Mouse (Mus musculus) splenic B cell, adult 2 months (primary cell): ENCODE results near the gene Gnai3.

Experiments
- DNase-seq: peaks from one replicate; pipeline ENCODE4 v3.0.0-alpha.2; 2011; ENCODE audit warnings: low read depth, low spot score
- H3K27me3 ChIP-seq: 2 replicates; pipeline ENCODE4 v1.6.1; 2012; ENCODE audit warnings: mild to moderate bottlenecking, low read length, moderate library complexity, mixed read lengths; ENCODE audit not compliant: control insufficient read depth, poor library complexity, insufficient read depth, severe bottlenecking
- H3K36me3 ChIP-seq: 2 replicates; pipeline ENCODE4 v1.6.1; 2012; ENCODE audit warnings: mild to moderate bottlenecking, low read length, moderate library complexity, mixed read lengths; ENCODE audit not compliant: control insufficient read depth, poor library complexity, insufficient read depth, severe bottlenecking

Gene Gnai3

DNA sequence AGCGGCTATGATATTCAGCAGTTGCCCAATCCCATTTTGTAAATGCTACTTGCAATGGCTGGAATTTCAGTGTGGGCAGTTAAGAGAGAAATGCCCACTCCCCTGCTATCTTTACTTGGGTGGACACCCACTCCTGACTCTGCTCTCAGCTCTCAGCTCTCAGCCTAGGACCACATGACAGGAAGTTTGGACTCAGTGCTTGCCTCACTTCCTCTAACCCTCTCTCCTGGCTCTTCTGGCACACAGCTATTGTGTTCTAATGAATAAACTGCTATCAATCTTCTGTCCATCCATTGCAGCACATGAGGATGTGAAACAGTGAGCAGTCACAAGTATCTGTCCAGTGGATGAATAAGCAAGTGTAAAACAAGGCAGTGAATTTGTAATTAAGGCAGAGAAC is 13.5 kb downstream of the Gnai3 start:
- DNase-seq, result peak; percentile 17
- no peaks in the 10 kb centered on the region for H3K27me3 ChIP-seq

GRCm38 (mm10) chr3:108131821-108132220 is 14.1 kb downstream of the Gnai3 start:
- H3K36me3 ChIP-seq, result no peaks in the 10 kb centered on the region
- no peak for DNase-seq
- H3K27me3 ChIP-seq, result no peaks in the 10 kb centered on the region

More for the DNA sequence above, 13.5 kb downstream of the Gnai3 start:
- no peaks in the 10 kb centered on the region for H3K36me3 ChIP-seq

GRCm38 (mm10) chr3:108131216-108131615 is 14.7 kb downstream of the Gnai3 start:
- DNase-seq, result no peak

GRCm38 (mm10) chr3:108129804-108130203 is 16.1 kb downstream of the Gnai3 start:
- no peaks in the 10 kb centered on the region for H3K36me3 ChIP-seq
- DNase-seq, result no peak
- H3K27me3 ChIP-seq, result no peaks in the 10 kb centered on the region

More at GRCm38 (mm10) chr3:108131216-108131615, 14.7 kb downstream of the Gnai3 start:
- H3K27me3 ChIP-seq, result no peaks in the 10 kb centered on the region
- H3K36me3 ChIP-seq, result no peaks in the 10 kb centered on the region

- Histone ChIP-seq H3K27me3 (no peaks in the 10 kb centered on the region), H3K36me3 (no peaks in the 10 kb centered on the region)
- DNase-seq, result no peak
These were observed 16.6 kb downstream of the Gnai3 start for GRCm38 (mm10) chr3:108129367-108129766.

GRCm38 (mm10) chr3:108128520-108128919 is 17.4 kb downstream of the Gnai3 start:
- Histone ChIP-seq H3K27me3 (no peaks in the 10 kb centered on the region), H3K36me3 (no peaks in the 10 kb centered on the region)
- DNase-seq, result no peak

DNA sequence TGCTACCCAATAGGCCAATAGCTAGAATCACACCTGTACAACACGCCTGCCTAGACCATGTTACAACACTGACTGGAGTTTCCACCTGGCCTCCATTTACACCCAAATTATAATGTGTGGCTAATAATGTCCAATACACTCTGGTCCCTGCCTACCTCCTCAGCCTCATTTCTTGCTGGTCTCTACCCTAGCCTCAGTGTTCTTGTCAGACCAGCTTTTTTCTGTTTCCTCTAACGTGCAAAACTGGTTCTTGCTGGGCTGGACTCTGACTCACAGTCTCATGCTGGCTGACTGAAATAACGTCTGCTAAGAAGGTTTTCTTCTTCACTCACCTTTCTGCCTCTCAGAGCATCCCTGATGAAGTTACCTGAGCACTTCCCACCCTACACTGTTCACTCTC is 19.6 kb downstream of the Gnai3 start:
- peaks cover 1% of the 10 kb centered on the region for H3K36me3 ChIP-seq
- H3K27me3 ChIP-seq, result no peaks in the 10 kb centered on the region
- no peak for DNase-seq

DNA sequence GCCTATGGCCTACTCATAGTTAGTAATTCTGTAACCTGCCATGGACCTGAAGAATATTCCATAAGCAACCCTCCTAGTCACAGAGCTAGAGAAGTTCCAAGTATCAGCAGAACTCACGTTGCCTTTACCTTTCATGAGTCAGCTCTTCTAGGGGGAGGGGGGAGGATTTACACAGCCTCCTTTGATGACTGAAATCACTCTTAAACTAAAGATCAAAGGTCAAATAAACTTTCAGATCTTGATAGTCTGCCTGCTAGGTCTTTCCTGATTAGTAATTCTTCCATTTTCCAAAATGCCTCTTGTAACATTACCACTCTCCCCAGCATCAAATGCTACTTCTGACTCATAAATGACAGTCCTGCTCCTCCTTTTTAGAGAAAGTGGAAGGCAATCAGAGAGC is 21.8 kb downstream of the Gnai3 start:
- DNase-seq, result no peak
- no peaks in the 10 kb centered on the region for H3K27me3 ChIP-seq

DNA sequence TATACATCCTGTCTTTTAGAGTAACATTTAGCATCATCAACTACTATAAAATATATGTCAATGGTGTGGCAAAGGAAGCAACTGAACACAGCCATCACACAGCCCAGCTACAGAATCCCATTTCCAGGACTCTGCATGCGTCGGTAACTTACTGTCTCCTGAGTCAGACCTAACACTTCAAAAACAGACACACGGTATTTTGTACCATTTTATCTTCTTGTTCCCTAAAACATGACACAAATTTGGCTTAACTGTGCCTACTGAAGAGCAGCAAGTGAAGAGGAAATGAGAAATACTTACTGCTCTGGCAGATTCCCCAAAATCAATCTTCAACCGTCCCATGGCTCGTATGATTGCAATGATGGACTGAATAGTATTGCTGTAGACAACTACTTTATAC is 22.7 kb downstream of the Gnai3 start:
- Histone ChIP-seq H3K36me3 (peaks cover 9% of the 10 kb centered on the region), H3K27me3 (no peaks in the 10 kb centered on the region)
- DNase-seq, result no peak

More for the DNA sequence above, 21.8 kb downstream of the Gnai3 start:
- H3K36me3 ChIP-seq, result peaks cover 5% of the 10 kb centered on the region

GRCm38 (mm10) chr3:108121101-108121500 is 24.8 kb downstream of the Gnai3 start:
- Histone ChIP-seq H3K36me3 (peaks cover 12% of the 10 kb centered on the region), H3K27me3 (no peaks in the 10 kb centered on the region)
- DNase-seq, result no peak

GRCm38 (mm10) chr3:108117465-108117864 is 28.5 kb downstream of the Gnai3 start:
- peaks cover 19% of the 10 kb centered on the region for H3K36me3 ChIP-seq
- no peak for DNase-seq
- H3K27me3 ChIP-seq, result no peaks in the 10 kb centered on the region

DNA sequence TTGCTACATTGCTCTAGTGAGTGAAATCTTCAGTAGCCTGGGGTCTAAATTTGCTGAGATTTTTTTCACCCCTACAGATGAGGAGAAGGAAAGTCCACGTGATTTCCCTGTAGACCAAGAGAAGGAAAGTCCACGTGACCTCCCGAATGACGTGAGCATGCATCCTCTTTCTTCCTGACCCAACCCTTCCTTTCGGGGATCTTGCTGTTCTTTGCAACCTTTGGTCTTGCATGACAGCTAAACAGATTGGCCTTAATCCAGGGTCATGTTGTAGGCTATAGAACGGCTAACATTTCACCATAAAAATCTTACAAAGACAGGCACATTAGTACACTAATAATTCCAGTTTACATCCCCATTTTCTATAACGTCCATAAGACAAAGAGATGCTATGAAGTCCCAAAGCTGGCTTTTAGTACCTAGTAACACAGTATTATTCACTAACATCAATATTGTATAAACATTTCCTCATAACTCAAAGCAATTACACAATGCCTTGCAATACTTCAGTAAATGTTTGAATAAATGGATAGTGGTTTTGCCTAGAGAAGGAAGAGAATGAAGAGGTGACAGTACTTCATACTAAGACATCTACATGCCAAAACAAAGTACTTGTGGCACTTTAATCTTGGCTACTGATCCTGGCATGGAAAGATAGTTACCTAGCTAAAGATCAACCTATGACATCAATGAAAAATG is 32.2 kb downstream of the Gnai3 start:
- no peak for DNase-seq
- no peaks in the 10 kb centered on the region for H3K27me3 ChIP-seq
- peaks cover 20% of the 10 kb centered on the region for H3K36me3 ChIP-seq

GRCm38 (mm10) chr3:108112666-108113065 is 33.3 kb downstream of the Gnai3 start:
- DNase-seq, result no peak
- Histone ChIP-seq H3K27me3 (no peaks in the 10 kb centered on the region), H3K36me3 (peaks cover 16% of the 10 kb centered on the region)

GRCm38 (mm10) chr3:108112246-108112645 is 33.7 kb downstream of the Gnai3 start:
- no peak for DNase-seq
- Histone ChIP-seq H3K27me3 (no peaks in the 10 kb centered on the region), H3K36me3 (peaks cover 16% of the 10 kb centered on the region; the same call in 1 of the 2 replicates)

GRCm38 (mm10) chr3:108111320-108111719 is 34.6 kb downstream of the Gnai3 start:
- Histone ChIP-seq H3K36me3 (peaks cover 14% of the 10 kb centered on the region; the same call in 1 of the 2 replicates), H3K27me3 (no peaks in the 10 kb centered on the region)
- DNase-seq, result no peak

DNA sequence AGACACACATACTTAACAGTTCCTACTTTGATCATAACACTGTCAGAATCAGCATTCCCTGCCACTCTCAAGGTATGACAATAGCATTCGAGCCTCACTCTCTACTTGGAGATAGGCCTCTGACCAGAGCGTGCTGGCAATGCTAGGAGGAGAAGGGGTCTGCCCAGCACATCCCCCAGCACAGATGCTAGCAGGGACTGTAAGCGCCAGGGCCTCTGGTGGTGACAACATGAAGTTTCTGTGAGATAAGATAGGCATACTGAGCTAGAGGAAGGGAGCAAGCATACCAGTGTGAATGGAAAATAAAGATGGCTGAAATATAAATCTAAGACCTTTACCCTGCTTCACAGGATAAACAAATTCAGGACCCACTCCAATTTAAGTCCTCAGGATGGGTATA is 40.7 kb downstream of the Gnai3 start:
- Histone ChIP-seq H3K27me3 (no peaks in the 10 kb centered on the region), H3K36me3 (peaks cover 5% of the 10 kb centered on the region; the same call in 1 of the 2 replicates)
- DNase-seq, result no peak
